Mouse (Mus musculus) ES-E14 (cell line): ENCODE data around the gene Gm9918.

Experiments used
- CHD2 ChIP-seq: IDR thresholded peaks from 2 replicates; pipeline ENCODE4 v1.6.1; 2014; ENCODE audit warnings: mild to moderate bottlenecking, low read depth, low read length, inconsistent platforms
- HCFC1 ChIP-seq: IDR thresholded peaks from 2 replicates; pipeline ENCODE4 v1.6.1; 2012; ENCODE audit warnings: low read length, inconsistent platforms, borderline replicate concordance; ENCODE audit not compliant: insufficient read depth
- MAFK ChIP-seq: IDR thresholded peaks from 2 replicates; pipeline ENCODE4 v1.6.1; 2014; ENCODE audit warnings: mild to moderate bottlenecking, low read depth, low read length, inconsistent platforms; ENCODE audit not compliant: insufficient read depth
- ZC3H11A ChIP-seq: IDR thresholded peaks from 2 replicates; pipeline ENCODE4 v1.6.1; 2012; ENCODE audit warnings: low read depth, mild to moderate bottlenecking, inconsistent platforms, low read length, borderline replicate concordance
- ZNF384 ChIP-seq: IDR thresholded peaks from 2 replicates; pipeline ENCODE4 v1.6.1; 2012; ENCODE audit warnings: low read depth, low read length, inconsistent platforms

GRCm38 (mm10) chr15:102273982-102274716, 3.8 kb downstream of the Gm9918 start:
- 0 out of 2 replicates have a peak, but pooled peaks have one; percentile 11 for TF ChIP-seq ZC3H11A
- TF ChIP-seq HCFC1 = no peak
- TF ChIP-seq ZNF384 = no peak
- no peak for TF ChIP-seq CHD2
- TF ChIP-seq MAFK = no peak
